Mouse (Mus musculus) midbrain, postnatal 0 days (tissue): ENCODE data around the gene Gatd1. TPM values are rescaled to one million over a fixed set of nuclear protein-coding genes. Genes with fewer than 3 reads are reported as not detected.
"Not testable (repeated sequence)": the region's sequence is repeated elsewhere in the genome, so short reads cannot be mapped to it uniquely, and the experiment has no call there.

ENCODE experiments used
- ATAC-seq: fragments of 200-750 bp; cut with Nextera tagmentation; 2 replicates; pipeline ENCODE4 v1.8.0; 2017; ENCODE audit warnings: moderate number of reproducible peaks, mild to moderate bottlenecking, moderate TSS enrichment, moderate library complexity; ENCODE audit not compliant: low FRiP score
- DNase-seq: peaks from one replicate; pipeline ENCODE4 v3.0.0-alpha.2; 2015; ENCODE audit warnings: low spot score
- H3K27ac ChIP-seq: fragments of 300-500 bp; sonication (generic); 2 replicates; pipeline ENCODE4 v1.5.1; 2014; ENCODE audit warnings: low read depth, mild to moderate bottlenecking, low read length, mixed read lengths
- H3K27me3 ChIP-seq: fragments of 300-500 bp; sonication (generic); 2 replicates; pipeline ENCODE4 v1.6.1; 2014; ENCODE audit warnings: low read length, control low read depth, mixed read lengths; ENCODE audit not compliant: insufficient read depth
- H3K36me3 ChIP-seq: fragments of 300-500 bp; sonication (generic); 2 replicates; pipeline ENCODE4 v1.6.1; 2014; ENCODE audit warnings: low read length, control low read depth, mixed read lengths; ENCODE audit not compliant: insufficient read depth
- H3K4me1 ChIP-seq: fragments of 300-500 bp; sonication (generic); 2 replicates; pipeline ENCODE4 v1.6.1; 2014; ENCODE audit warnings: mild to moderate bottlenecking, control low read depth, antibody characterized with exemption, low read length, mixed read lengths; ENCODE audit not compliant: insufficient read depth
- H3K4me2 ChIP-seq: fragments of 300-500 bp; sonication (generic); 2 replicates; pipeline ENCODE4 v1.6.1; 2014; ENCODE audit warnings: low read depth, mild to moderate bottlenecking, low read length, mixed read lengths; ENCODE audit not compliant: poor library complexity, severe bottlenecking
- H3K4me3 ChIP-seq: fragments of 300-500 bp; sonication (generic); 2 replicates; pipeline ENCODE4 v1.5.1; 2014; ENCODE audit warnings: low read depth, mild to moderate bottlenecking, low read length, moderate library complexity
- H3K9ac ChIP-seq: fragments of 300-500 bp; sonication (generic); replicated peaks from 2 replicates; pipeline ENCODE4 v1.6.1; 2014; ENCODE audit warnings: mild to moderate bottlenecking, low read length, moderate library complexity, mixed read lengths; ENCODE audit not compliant: poor library complexity, severe bottlenecking
- H3K9me3 ChIP-seq: fragments of 300-500 bp; sonication (generic); 2 replicates; pipeline ENCODE4 v1.6.1; 2016; ENCODE audit warnings: low read length, control low read depth
- CTCF ChIP-seq: IDR thresholded peaks from 2 replicates; pipeline ENCODE4 v1.5.1; 2016; ENCODE audit warnings: antibody characterized with exemption, mild to moderate bottlenecking
- WGBS: fragments of 180-500 bp; shearing (Covaris S2); extraction: QIAGEN DNeasy Blood & Tissue Kit; methylation state at CpG from one replicate; pipeline ENCODE4 v1.1.7; 2014; 5-methylcytosine and 5-hydroxymethylcytosine counted together
- polyA plus RNA-seq: library from polyadenylated mRNA; unstranded; fragments of >200 nt; fragmentation: Nextera tagmentation; extraction: Ambion mirVana; gene quantifications from 2 replicates; pipeline ENCODE4 v1.2.1, GENCODE M21; 2015
- total RNA-seq: library from RNA; depleted of rRNA; stranded (reverse); fragments of >200 nt; gene quantifications from 2 replicates; pipeline ENCODE4 v1.2.3, GENCODE M21; 2014

Gene Gatd1
- total and polyA plus RNA-seq, 2 experiments from 2014 or later = 48.9 to 72.9 TPM

DNA sequence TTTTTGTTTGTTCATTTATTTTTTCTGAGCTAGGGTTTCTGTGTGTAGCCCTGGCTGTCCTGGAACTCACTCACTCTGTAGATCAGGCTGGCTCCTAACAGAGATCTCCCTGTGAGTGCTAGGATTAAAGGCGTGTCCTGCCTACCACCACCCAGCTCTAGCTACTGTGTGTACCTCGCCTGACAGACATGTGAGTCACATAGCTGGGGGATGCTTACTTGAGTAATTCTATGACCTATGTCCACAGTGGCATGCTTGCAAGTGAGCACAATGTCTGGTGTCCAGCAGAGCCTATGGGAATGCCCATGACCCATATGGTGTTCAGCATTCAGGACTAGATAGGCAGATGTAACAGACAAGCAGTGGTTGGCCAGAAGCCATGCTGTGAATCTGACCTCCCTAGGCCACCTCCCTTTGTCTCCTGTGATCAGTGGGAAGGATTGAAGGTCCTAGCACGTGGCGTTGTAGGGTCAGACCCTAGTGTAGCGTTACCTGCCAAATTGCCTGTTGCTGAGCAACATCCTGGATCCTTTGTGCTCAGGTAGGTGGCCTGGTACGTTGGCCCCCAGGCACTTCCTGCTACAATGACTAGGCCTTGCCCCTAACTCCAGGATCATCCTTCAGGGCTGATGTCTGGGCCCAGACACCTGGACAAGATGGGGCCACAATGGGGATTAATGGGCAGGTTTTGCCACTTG, 2.4 kb upstream of the Gatd1 start:
- Histone ChIP-seq H3K27me3 (no peaks in the 10 kb centered on the region), H3K27ac (no peak overlapping the region), H3K36me3 (0 out of 2 replicates have a peak, but pooled peaks cover under 1% of the 10 kb centered on the region), H3K9ac (no peak overlapping the region), H3K9me3 (no peaks in the 10 kb centered on the region), H3K4me2 (no peak overlapping the region), H3K4me1 (no peaks in the 10 kb centered on the region), H3K4me3 (no peak overlapping the region)
- no peak for DNase-seq
- no peak for TF ChIP-seq CTCF
- ATAC-seq = no peak
- 77% methylated on average over 6 of the region's 6 CpGs for WGBS

DNA sequence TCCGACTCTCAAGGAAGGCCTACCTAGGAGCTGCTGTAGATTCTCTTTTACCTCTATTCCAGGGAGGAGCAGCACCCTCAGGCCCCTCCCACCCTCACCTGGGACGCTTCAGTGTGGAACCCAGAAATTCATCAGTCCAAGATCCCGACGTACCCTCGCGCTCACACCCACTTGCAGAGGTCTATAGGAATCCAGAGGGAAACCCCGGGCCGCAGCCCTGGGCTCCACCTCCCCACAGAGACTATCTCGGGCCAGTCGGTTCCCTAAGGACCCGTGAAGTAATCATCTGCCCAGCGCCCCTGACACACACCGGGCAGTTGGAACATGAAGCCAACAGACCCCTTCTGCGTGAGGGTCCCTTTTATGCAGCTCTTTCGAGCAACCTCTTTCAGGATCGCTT, 605 bp downstream of the Gatd1 start:
- no peaks in the 10 kb centered on the region for H3K9me3 ChIP-seq
- WGBS = 4% methylated on average over 16 of the region's 16 CpGs
- H3K9ac ChIP-seq = peak overlapping the region; percentile 93
- H3K27ac ChIP-seq = peak overlapping the region; percentile 86
- H3K4me2 ChIP-seq = peak overlapping the region; percentile 85
- H3K27me3 ChIP-seq = no peaks in the 10 kb centered on the region
- TF ChIP-seq CTCF = no peak
- peak; percentile 18 for ATAC-seq
- peak overlapping the region; percentile 58 for H3K4me3 ChIP-seq
- no peaks in the 10 kb centered on the region for H3K4me1 ChIP-seq
- peaks cover 15% of the 10 kb centered on the region; the same call in 1 of the 2 replicates for H3K36me3 ChIP-seq
- no peak for DNase-seq

DNA sequence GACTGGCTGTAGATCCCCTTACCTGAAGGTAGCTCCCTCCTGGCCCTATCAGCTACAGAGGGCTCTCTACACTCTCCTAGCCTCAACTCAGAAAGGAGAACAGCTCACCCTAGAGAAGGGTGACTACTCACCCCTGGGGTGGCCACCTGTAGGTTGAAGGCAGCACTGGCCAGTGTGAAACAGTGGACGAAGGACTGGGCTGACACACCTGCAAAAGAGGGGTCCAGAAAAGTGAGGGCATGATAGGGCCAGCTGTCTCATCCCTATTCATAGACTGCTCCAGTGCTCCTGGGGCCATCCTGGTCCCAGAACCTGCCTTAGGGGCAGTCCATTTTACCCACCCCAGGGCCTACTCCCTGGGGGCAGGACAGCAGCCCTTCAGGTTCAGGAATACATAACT, 2.3 kb downstream of the Gatd1 start:
- ATAC-seq (no peak), DNase-seq (no peak)
- H3K27me3 ChIP-seq = no peaks in the 10 kb centered on the region
- no peak overlapping the region for H3K9ac ChIP-seq
- no peaks in the 10 kb centered on the region for H3K9me3 ChIP-seq
- peaks cover 15% of the 10 kb centered on the region; the same call in 1 of the 2 replicates for H3K36me3 ChIP-seq
- no peaks in the 10 kb centered on the region for H3K4me1 ChIP-seq
- no peak for TF ChIP-seq CTCF
- WGBS = 90% methylated on average over 1 of the region's 1 CpGs
- no peak overlapping the region for H3K4me3 ChIP-seq
- H3K4me2 ChIP-seq = no peak overlapping the region
- H3K27ac ChIP-seq = no peak overlapping the region

DNA sequence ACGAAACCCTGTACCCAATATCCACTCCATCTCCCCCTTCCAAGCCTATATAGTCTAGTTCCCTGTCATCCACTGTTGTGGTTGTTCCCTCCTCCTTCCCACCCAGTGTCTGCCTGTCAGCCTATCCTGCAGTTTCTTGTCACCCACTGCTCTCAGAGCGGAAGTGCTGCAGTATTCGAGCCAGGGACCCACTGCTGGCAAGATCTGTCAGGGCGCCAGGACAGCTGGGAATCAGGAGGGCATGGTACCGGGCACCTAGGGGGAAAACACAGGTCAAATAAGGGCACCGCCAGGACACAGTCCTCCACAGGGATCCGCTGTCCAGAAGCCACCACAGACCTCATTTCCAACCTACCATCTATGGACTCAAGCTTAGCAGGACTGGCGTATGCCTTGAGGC, 3.3 kb downstream of the Gatd1 start:
- H3K4me3 ChIP-seq = no peak overlapping the region
- no peaks in the 10 kb centered on the region for H3K27me3 ChIP-seq
- DNase-seq (no peak), ATAC-seq (no peak)
- H3K4me2 ChIP-seq = no peak overlapping the region
- H3K9me3 ChIP-seq = no peaks in the 10 kb centered on the region
- H3K36me3 ChIP-seq = peaks cover 15% of the 10 kb centered on the region; the same call in 1 of the 2 replicates
- WGBS = 91% methylated on average over 8 of the region's 8 CpGs
- H3K4me1 ChIP-seq = no peaks in the 10 kb centered on the region
- TF ChIP-seq CTCF = no peak
- H3K9ac ChIP-seq = no peak overlapping the region
- H3K27ac ChIP-seq = no peak overlapping the region

DNA sequence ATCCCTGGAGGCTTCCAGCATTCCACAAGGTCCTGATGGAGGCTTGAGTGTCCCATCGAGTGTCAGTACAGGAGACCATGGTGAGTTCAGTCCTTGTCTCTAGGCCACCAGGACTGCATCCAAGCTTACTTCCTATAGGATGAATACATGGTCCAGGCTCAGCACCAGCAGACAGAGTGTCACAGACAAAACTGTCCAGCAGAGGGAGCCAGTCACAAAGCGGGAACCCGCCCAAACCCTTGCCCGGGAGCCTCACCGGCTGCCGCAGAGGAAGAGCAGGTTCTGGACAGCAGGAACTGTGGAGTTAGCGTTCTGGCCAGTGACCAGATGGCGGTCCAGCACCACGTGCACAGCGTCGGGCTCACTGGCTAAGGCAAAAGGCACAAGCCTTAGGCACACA, 5.1 kb downstream of the Gatd1 start:
- Histone ChIP-seq H3K4me2 (no peak overlapping the region), H3K9me3 (no peaks in the 10 kb centered on the region), H3K4me1 (no peaks in the 10 kb centered on the region), H3K27me3 (no peaks in the 10 kb centered on the region), H3K36me3 (peaks cover 15% of the 10 kb centered on the region; the same call in 1 of the 2 replicates), H3K27ac (no peak overlapping the region), H3K9ac (0 out of 2 replicates have a peak overlapping the region, but pooled peaks have one; percentile 5), H3K4me3 (no peak overlapping the region)
- WGBS = 6% methylated on average over 11 of the region's 11 CpGs
- peak; percentile 84 for DNase-seq
- TF ChIP-seq CTCF = peak; percentile 89
- peak; percentile 32; the same call in 1 of the 2 replicates for ATAC-seq

DNA sequence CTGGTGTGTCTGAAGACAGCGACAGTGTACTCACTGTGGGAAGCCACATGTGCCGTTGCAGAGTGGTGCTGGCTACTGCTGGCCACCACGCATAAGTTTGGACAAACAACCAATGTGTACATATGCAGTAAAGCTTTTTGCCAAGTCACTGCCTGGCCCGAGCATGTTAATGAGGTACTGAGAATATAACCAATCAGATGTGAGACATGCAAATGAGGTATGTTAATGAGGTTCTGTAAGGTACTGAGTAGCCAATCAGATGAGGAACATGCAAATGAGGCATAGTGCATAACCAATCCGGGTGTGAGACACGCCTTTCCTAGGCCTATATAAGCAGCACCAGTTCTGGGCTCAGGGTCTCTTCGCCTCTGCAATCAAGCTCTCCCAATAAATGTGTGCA, 6.3 kb downstream of the Gatd1 start:
- H3K4me1 ChIP-seq, H3K9me3 ChIP-seq, H3K27me3 ChIP-seq, DNase-seq, H3K4me2 ChIP-seq, ATAC-seq, H3K9ac ChIP-seq, H3K27ac ChIP-seq, H3K4me3 ChIP-seq: not testable (repeated sequence)
- WGBS = 97% methylated on average over 7 of the region's 7 CpGs
- H3K36me3 ChIP-seq = peaks cover 15% of the 10 kb centered on the region
